Mouse (Mus musculus) urinary bladder, postnatal 0 days (tissue): ENCODE measurements around the gene Gpr62. TPM values are rescaled to one million over a fixed set of nuclear protein-coding genes. Genes with fewer than 3 reads are reported as not detected.

Experiments
- polyA plus RNA-seq: library from polyadenylated mRNA; unstranded; fragments of >200 nt; fragmentation: Nextera tagmentation; extraction: Ambion mirVana; gene quantifications from 2 replicates; pipeline ENCODE4 v1.2.1, GENCODE M21; 2015

The Gpr62 gene
- polyA plus RNA-seq: 0.39 and 0.44 TPM in 2 replicates

GRCm38 (mm10) chr9:106465571-106466200, at the start of gene Gpr62:
Gene Gpr62 (minus strand): TSS chr9:106465938.

DNA sequence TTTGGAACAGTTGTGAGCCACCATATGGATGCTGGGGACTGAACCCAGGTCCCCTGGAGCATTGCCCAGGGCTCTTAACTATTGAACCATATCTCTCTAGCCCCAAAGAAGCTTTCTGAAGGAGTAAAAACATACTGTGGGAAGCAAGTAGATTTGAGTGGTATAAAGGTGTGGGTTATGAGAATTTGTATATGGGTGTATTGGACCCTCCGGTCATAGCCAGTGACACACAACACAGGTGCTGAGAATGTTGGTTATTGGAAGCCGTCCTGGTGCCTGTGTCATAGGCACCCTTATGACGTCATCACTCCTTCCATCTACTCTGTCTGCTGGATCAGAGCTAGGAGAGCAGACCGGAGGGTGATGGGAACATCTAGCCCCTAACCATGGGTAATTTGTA, 48.5 kb upstream of the Gpr62 start, which contains the start of gene Iqcf5:
Gene Iqcf5 (plus strand): TSS at position 301 of the 400 bp plus-strand sequence.

DNA sequence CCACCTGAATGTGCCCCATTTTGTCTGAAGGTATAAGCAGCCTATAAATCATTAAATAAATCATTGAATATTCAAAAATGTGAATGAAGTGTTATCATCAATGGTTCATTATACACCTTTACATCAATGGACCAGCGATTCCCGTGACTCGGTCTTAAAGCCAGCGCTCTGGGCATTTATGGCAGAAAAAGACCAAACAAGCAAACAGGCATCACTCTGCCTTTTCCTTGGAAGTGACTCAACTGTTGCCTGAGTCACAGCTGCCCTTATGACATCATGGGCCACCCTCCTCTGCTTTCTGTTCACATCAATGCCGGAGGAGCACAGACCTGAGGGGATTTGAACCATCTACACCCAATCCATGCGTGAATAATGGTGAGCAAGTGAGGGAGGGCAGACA, 33.9 kb upstream of the Gpr62 start, which contains the start of gene Iqcf1:
Gene Iqcf1 (plus strand): TSS at position 301 of the 400 bp plus-strand sequence.

DNA sequence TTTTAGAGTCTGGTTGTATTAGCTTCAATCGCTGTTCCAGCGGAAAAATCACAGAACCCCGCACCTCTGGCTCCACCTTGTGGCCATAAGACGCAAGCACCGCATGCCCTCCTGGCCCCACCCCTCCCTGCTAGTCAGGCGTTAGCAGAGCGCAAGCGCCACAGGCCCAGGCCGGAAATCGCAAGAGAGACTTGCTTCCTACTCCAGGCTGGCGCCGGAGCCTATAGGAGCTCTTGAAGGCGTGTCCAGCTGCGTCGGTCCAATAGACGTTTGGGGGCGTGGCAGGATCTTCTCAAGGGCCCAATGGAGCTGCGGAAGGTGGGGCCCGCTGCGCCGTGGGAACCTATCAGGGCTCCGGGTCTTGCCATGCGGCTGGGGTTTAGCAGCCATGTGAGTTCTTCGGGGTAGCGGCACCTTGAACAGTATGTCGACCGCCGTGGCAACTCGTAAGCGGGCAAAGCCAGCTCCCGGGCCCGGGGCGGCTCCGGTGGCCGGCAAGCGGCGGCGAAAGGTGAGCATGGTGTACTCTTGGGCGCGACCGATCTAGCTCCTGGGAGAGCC, 11.3 kb upstream of the Gpr62 start, which contains the start of gene Parp3:
Gene Parp3 (minus strand): TSS at position 26 of the 561 bp plus-strand sequence.

DNA sequence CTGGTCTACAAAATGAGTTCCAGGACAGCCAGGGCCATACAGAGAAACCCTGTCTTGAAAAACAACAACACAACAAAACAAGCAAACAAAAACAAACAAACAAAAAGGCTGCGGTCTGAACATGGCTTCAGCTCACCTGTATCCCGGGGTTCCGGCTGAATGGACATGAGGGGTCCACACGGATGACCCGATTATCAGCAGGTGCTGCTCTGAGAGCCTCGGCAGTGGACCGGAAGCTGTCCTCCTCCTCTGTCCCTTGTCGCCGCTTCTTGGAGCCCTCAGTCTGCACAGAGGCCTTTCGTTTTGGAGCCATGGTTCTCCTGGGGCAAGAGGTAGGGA, 9.9 kb upstream of the Gpr62 start, which contains the start of gene Rrp9:
Gene Rrp9 (plus strand): TSS at position 301 of the 339 bp plus-strand sequence.

GRCm38 (mm10) chr9:106453271-106454070, 12.3 kb downstream of the Gpr62 start, which contains the start of gene Pcbp4:
Gene Pcbp4 (plus strand): TSS chr9:106453291.

GRCm38 (mm10) chr9:106447348-106447747, 18.4 kb downstream of the Gpr62 start, which contains the start of the genes Abhd14b and Abhd14a:
Gene Abhd14b (plus strand): TSS chr9:106447459.
Gene Abhd14a (minus strand): TSS chr9:106447678.

DNA sequence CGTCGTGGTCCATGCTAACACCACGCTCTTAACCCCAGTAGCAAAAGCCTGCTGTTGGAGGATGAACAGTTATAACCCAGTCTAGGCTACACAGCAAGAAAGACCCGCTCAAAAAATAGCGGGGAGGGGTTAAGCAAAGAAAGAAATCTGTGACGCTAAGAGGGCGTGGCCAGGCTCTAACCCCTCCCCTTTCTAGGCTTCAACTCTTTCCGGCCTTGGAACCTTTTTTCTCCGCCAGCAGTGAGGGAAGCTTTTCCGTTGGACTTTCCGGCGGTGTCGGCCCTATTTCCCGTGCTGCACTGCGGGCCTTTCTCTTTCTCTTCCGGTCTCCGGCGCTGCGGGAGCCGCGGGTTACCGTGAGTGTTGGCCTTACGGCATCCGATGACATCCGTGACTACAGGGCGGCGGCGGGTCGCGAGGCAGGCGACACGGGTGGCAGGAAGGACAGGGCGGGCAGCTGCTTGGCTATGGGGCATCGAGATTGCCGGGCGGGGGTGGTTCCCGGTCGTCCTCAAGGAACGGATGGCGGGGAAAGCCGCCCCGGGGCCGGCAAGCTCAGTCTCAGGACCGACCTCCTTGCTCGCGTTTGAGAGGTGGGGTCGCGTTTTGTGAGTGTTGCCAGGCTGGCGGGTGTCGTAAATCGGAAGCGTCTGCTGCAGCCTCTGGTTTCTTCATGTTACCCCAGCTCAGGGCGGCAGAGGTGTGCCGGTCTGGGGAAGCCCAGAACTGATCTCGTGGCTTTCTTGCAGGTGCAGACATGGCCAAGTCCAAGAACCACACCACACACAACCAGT, 36.3 kb downstream of the Gpr62 start, which contains the start of gene Rpl29:
Gene Rpl29 (plus strand): TSS at position 234 of the 794 bp plus-strand sequence.

Other genes with a start within 250 kb of the Gpr62 start
- gene Tlr9, start 243.3 kb downstream of the Gpr62 start, polyA plus RNA-seq: 0.08 and 0.11 TPM in 2 replicates
- 94.5 and 99.0 TPM in 2 replicates for gene Alas1, start 217.3 kb downstream of the Gpr62 start, polyA plus RNA-seq
- 7.2 and 7.5 TPM in 2 replicates for gene Poc1a, start 184.9 kb downstream of the Gpr62 start, polyA plus RNA-seq
- 9.4 and 9.9 TPM in 2 replicates for gene Dusp7, start 97.3 kb downstream of the Gpr62 start, polyA plus RNA-seq
- gene Rpl29, start 36.5 kb downstream of the Gpr62 start, polyA plus RNA-seq: 752 and 771 TPM in 2 replicates
- 15.1 and 15.3 TPM in 2 replicates for gene Acy1, start 27.6 kb downstream of the Gpr62 start, polyA plus RNA-seq
- 23.9 and 25.9 TPM in 2 replicates for gene Abhd14b, start 18.5 kb downstream of the Gpr62 start, polyA plus RNA-seq
- 29.5 and 29.8 TPM in 2 replicates for gene Abhd14a, start 18.3 kb downstream of the Gpr62 start, polyA plus RNA-seq
- gene Pcbp4, start 12.6 kb downstream of the Gpr62 start, polyA plus RNA-seq: 20.7 and 21.1 TPM in 2 replicates
- 27.7 and 27.9 TPM in 2 replicates for gene Rrp9, start 10.0 kb upstream of the Gpr62 start, polyA plus RNA-seq
- 35.8 and 36.1 TPM in 2 replicates for gene Parp3, start 11.0 kb upstream of the Gpr62 start, polyA plus RNA-seq
- gene Iqcf1, start 34.0 kb upstream of the Gpr62 start, polyA plus RNA-seq: not detected in 2 replicates
- not detected in 2 replicates for gene Iqcf5, start 48.6 kb upstream of the Gpr62 start, polyA plus RNA-seq
- gene Iqcf3, start 95.7 kb upstream of the Gpr62 start, polyA plus RNA-seq: not detected in 2 replicates
- not detected in 2 replicates for gene Iqcf4, start 105.1 kb upstream of the Gpr62 start, polyA plus RNA-seq
- not detected in 2 replicates for gene Iqcf6, start 160.6 kb upstream of the Gpr62 start, polyA plus RNA-seq
- not detected in 2 replicates for gene Grm2, start 190.1 kb upstream of the Gpr62 start, polyA plus RNA-seq
- gene Tex264, start 220.0 kb upstream of the Gpr62 start, polyA plus RNA-seq: 65.0 and 76.5 TPM in 2 replicates